Mouse (Mus musculus): ENCODE results near the gene Olfr599. TPM values are rescaled to one million over a fixed set of nuclear protein-coding genes. Genes with fewer than 3 reads are reported as not detected.

Olfr599 gene
- polyA plus RNA-seq (2012; rRNA removed), result not detected in 2 replicates

GRCm38 (mm10) chr7:103335617-103336016 lies at the start of gene Olfr599:
Gene Olfr599 (plus strand): TSS chr7:103335917.

GRCm38 (mm10) chr7:103305348-103305747 lies 30.4 kb upstream of the Olfr599 start, which contains the start of gene Olfr596:
Gene Olfr596 (plus strand): TSS chr7:103305648.

GRCm38 (mm10) chr7:103316015-103316414 lies 19.7 kb upstream of the Olfr599 start, which contains the start of gene Olfr597:
Gene Olfr597 (plus strand): TSS chr7:103316315.

GRCm38 (mm10) chr7:103323268-103323667 lies 12.4 kb upstream of the Olfr599 start, which contains the start of gene Olfr598:
Gene Olfr598 (plus strand): TSS chr7:103323568.

GRCm38 (mm10) chr7:103349569-103349968 lies 13.9 kb downstream of the Olfr599 start, which contains the start of gene Olfr600:
Gene Olfr600 (minus strand): TSS chr7:103349669.

GRCm38 (mm10) chr7:103362555-103362954 lies 26.8 kb downstream of the Olfr599 start, which contains the start of gene Olfr601:
Gene Olfr601 (minus strand): TSS chr7:103362655.

GRCm38 (mm10) chr7:103386077-103386476 lies 50.4 kb downstream of the Olfr599 start, which contains the start of gene Olfr603:
Gene Olfr603 (minus strand): TSS chr7:103386177.

Other genes starting within 250 kb of the Olfr599 start
- gene Olfr585, start 238.2 kb upstream of the Olfr599 start, polyA plus RNA-seq (2012; rRNA removed), result not detected in 2 replicates
- not detected in 2 replicates for gene Olfr586, start 210.3 kb upstream of the Olfr599 start, polyA plus RNA-seq (2012; rRNA removed)
- not detected in 2 replicates for gene Olfr588-ps1, start 195.0 kb upstream of the Olfr599 start, polyA plus RNA-seq (2012; rRNA removed)
- not detected in 2 replicates for gene Olfr589, start 179.6 kb upstream of the Olfr599 start, polyA plus RNA-seq (2012; rRNA removed)
- not detected in 2 replicates for gene Olfr591, start 157.6 kb upstream of the Olfr599 start, polyA plus RNA-seq (2012; rRNA removed)
- gene Olfr592, start 151.1 kb upstream of the Olfr599 start, polyA plus RNA-seq (2012; rRNA removed), result not detected in 2 replicates
- gene Olfr593, start 124.1 kb upstream of the Olfr599 start, polyA plus RNA-seq (2012; rRNA removed), result not detected in 2 replicates
- gene Olfr594, start 118.9 kb upstream of the Olfr599 start, polyA plus RNA-seq (2012; rRNA removed), result not detected in 2 replicates
- gene Usp17ld, start 83.4 kb upstream of the Olfr599 start, polyA plus RNA-seq (2012; rRNA removed), result not detected in 2 replicates
- gene Olfr596, start 30.3 kb upstream of the Olfr599 start, polyA plus RNA-seq (2012; rRNA removed), result not detected in 2 replicates
- not detected in 2 replicates for gene Olfr597, start 19.6 kb upstream of the Olfr599 start, polyA plus RNA-seq (2012; rRNA removed)
- not detected in 2 replicates for gene Olfr598, start 12.3 kb upstream of the Olfr599 start, polyA plus RNA-seq (2012; rRNA removed)
- not detected in 2 replicates for gene Olfr600, start 13.8 kb downstream of the Olfr599 start, polyA plus RNA-seq (2012; rRNA removed)
- not detected in 2 replicates for gene Olfr601, start 26.7 kb downstream of the Olfr599 start, polyA plus RNA-seq (2012; rRNA removed)
- not detected in 2 replicates for gene Olfr603, start 50.3 kb downstream of the Olfr599 start, polyA plus RNA-seq (2012; rRNA removed)
- not detected in 2 replicates for gene Usp17lc, start 79.2 kb downstream of the Olfr599 start, polyA plus RNA-seq (2012; rRNA removed)
- not detected in 2 replicates for gene Olfr605, start 109.5 kb downstream of the Olfr599 start, polyA plus RNA-seq (2012; rRNA removed)
- gene Olfr606, start 113.1 kb downstream of the Olfr599 start, polyA plus RNA-seq (2012; rRNA removed), result not detected in 2 replicates
- not detected in 2 replicates for gene Olfr607, start 128.2 kb downstream of the Olfr599 start, polyA plus RNA-seq (2012; rRNA removed)
- not detected in 2 replicates for gene Olfr608, start 134.0 kb downstream of the Olfr599 start, polyA plus RNA-seq (2012; rRNA removed)
- not detected in 2 replicates for gene Olfr609, start 162.1 kb downstream of the Olfr599 start, polyA plus RNA-seq (2012; rRNA removed)
- not detected in 2 replicates for gene Olfr610, start 176.2 kb downstream of the Olfr599 start, polyA plus RNA-seq (2012; rRNA removed)
- not detected in 2 replicates for gene Olfr611, start 184.9 kb downstream of the Olfr599 start, polyA plus RNA-seq (2012; rRNA removed)
- not detected in 2 replicates for gene Olfr612, start 206.8 kb downstream of the Olfr599 start, polyA plus RNA-seq (2012; rRNA removed)
- gene Olfr613, start 212.2 kb downstream of the Olfr599 start, polyA plus RNA-seq (2012; rRNA removed), result not detected in 2 replicates
- not detected in 2 replicates for gene Olfr615, start 220.2 kb downstream of the Olfr599 start, polyA plus RNA-seq (2012; rRNA removed)
- gene Olfr616, start 233.2 kb downstream of the Olfr599 start, polyA plus RNA-seq (2012; rRNA removed), result not detected in 2 replicates
- gene Olfr617, start 237.1 kb downstream of the Olfr599 start, polyA plus RNA-seq (2012; rRNA removed), result not detected in 2 replicates

Measured in central nervous system, embryonic 18 days (tissue).